Mouse (Mus musculus): ENCODE data around the gene Hist1h4m. TPM values are rescaled to one million over a fixed set of nuclear protein-coding genes. Genes with fewer than 3 reads are reported as not detected.
A peak's percentile ranks its signal among the peaks of the same experiment; 100 is the strongest.
"Not testable (repeated sequence)": the region's sequence is repeated elsewhere in the genome, so short reads cannot be mapped to it uniquely, and the experiment has no call there.

The Hist1h4m gene
- polyA plus RNA-seq, 1 experiment from 2014 or later = not detected

DNA sequence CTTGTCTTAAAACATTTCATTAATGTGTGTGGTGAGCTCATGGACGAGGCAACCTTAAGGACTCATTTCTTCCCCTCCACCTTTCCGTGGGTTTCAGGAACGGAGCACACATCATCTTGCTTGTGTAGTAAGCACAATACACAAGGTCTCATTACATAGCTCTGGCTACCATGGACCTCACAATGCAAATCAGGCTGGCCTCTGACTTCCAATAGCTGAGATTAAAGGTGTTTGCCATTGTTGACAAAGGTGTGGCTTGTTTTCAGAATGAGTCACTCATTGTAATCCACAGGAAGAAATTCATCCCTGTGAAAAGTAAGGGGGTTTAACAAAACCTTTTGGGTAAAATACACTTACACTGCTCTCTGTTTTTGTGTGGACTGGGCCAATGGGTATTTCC, 17.0 kb downstream of the Hist1h4m start:
- H3K4me2 ChIP-seq (replicated peaks) = no peak overlapping the region

DNA sequence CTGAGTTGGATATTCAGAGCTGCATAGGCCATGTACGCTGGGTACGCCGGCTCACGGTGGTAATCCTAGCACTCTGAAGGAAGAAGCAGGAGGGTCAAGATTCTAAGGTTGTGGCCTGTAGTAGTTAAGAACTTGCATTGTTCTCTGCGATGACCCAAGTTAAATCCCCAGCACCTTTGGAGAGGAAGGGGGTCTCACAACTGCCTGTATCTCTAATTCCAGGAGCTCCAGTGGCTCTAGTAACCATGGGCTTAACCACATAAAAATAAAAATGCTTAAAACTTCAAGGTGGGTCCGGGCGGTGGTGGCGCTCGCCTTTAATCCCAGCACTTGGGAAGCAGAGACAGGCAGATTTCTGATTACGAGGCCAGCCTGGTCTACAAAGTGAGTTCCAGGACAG, 18.8 kb downstream of the Hist1h4m start:
- no peak overlapping the region for H3K27ac ChIP-seq
- no peak overlapping the region for H3K4me3 ChIP-seq (replicated peaks)
- H3K4me2 ChIP-seq (replicated peaks) = no peak overlapping the region
- no peak overlapping the region for H3K9ac ChIP-seq (replicated peaks)
- no peaks in the 10 kb centered on the region for H3K27me3 ChIP-seq
- ATAC-seq = no peak
- H3K4me1 ChIP-seq (replicated peaks) = no peaks in the 10 kb centered on the region
- H3K36me3 ChIP-seq = no peaks in the 10 kb centered on the region
- H3K9me3 ChIP-seq = no peaks in the 10 kb centered on the region
- WGBS = 81% methylated on average over 10 of the region's 10 CpGs

More for the DNA sequence above, 17.0 kb downstream of the Hist1h4m start:
- H3K27ac ChIP-seq = no peak overlapping the region
- H3K27me3 ChIP-seq = no peaks in the 10 kb centered on the region
- no peaks in the 10 kb centered on the region for H3K9me3 ChIP-seq
- ATAC-seq = no peak
- 88% methylated on average over 3 of the region's 3 CpGs for WGBS
- no peak overlapping the region for H3K4me3 ChIP-seq (replicated peaks)
- no peaks in the 10 kb centered on the region for H3K36me3 ChIP-seq
- no peak overlapping the region for H3K9ac ChIP-seq (replicated peaks)
- no peaks in the 10 kb centered on the region for H3K4me1 ChIP-seq (replicated peaks)

GRCm38 (mm10) chr13:21831418-21832394, 20.2 kb downstream of the Hist1h4m start, which contains the start of gene Hist1h4n:
Gene Hist1h4n (minus strand): TSS chr13:21832196.
- Histone ChIP-seq H3K4me3 (replicated peaks) (peak within 1 kb of the TSS; percentile 23), H3K4me2 (replicated peaks) (peak within 1 kb of the TSS; percentile 47), H3K27ac (peak within 1 kb of the TSS; percentile 71)
- not testable (repeated sequence) for H3K27me3 ChIP-seq; H3K9ac ChIP-seq (replicated peaks); H3K4me1 ChIP-seq (replicated peaks); H3K9me3 ChIP-seq; H3K36me3 ChIP-seq
- under 1% methylated on average over 26 of the region's 58 CpGs for WGBS
- ATAC-seq = peak; percentile 81

DNA sequence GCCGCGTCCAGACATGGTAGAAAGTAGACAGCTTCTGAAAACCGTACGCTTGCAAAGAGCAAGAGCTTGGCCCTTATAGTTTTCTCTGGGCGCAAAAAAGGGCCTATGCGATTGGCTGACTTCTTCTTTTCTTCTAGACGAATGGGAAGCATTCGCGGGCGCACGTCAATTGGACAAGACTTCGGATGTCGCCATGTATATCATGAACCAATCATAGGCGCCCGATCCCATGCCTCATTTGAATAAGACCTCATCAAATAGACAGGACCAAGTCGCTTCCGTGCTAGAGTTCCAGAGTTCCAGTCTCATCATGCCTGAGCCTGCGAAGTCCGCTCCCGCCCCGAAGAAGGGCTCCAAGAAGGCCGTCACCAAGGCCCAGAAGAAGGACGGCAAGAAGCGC, 21.9 kb downstream of the Hist1h4m start, which contains the start of the genes Hist1h2ap and Hist1h2br:
Hist1h2ap (minus strand) TSS at position 47 of the 400 bp plus-strand sequence.
Hist1h2br (plus strand) TSS at position 283 of the 400 bp plus-strand sequence.
- no CpG with 5 or more reads among the region's 24 CpGs for WGBS
- not testable (repeated sequence) for H3K36me3 ChIP-seq

DNA sequence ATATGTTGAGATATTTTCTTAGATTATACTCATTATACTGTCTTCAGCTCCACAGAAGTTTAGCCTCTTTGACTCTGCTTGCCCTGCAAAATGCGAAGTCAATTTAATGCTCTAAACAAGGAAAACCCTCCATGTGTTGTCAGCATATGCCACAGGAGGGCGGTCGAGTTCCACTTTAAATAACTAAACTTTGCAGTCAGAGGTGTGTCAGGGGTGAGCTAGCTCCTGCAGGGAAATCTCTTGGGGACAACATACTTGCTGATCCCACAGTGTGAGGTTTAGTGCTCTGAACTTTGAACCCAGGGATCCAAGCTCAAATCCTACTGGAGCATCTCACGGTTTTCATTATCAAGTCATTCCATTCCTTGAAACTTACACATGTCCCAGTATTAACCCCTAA, 29.0 kb downstream of the Hist1h4m start:
- not testable (repeated sequence) for H3K27me3 ChIP-seq; H3K9me3 ChIP-seq; H3K9ac ChIP-seq (replicated peaks); H3K4me2 ChIP-seq (replicated peaks); H3K27ac ChIP-seq; H3K36me3 ChIP-seq; H3K4me3 ChIP-seq (replicated peaks); H3K4me1 ChIP-seq (replicated peaks)
- no CpG with 5 or more reads among the region's 4 CpGs for WGBS
- ATAC-seq = peak; percentile 82

More for the DNA sequence above, 21.9 kb downstream of the Hist1h4m start, which contains the start of the genes Hist1h2ap and Hist1h2br:
- ATAC-seq = peak; percentile 97
- H3K9me3 ChIP-seq; H3K9ac ChIP-seq (replicated peaks); H3K27me3 ChIP-seq; H3K4me2 ChIP-seq (replicated peaks); H3K4me1 ChIP-seq (replicated peaks); H3K27ac ChIP-seq; H3K4me3 ChIP-seq (replicated peaks): not testable (repeated sequence)

DNA sequence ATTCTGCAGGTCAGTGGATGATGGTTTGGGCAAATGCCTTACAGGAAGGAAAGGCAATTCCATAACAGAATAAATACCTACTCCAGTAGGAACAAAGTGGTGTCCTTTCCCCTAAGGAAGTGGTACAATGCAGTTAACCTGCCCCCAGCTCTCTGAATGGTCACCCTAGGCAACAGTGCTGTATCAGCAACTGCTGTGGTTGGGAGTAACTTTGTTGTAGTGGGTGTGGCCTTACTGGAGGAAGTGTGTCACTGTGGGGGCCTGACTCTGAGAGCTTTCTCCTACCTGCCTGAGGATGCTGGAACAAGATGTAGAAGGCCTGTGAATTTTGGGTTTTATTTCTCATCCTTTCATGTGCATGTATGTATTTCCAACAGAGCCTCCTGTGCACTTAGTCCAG, 34.8 kb downstream of the Hist1h4m start:
- not testable (repeated sequence) for ATAC-seq; H3K4me1 ChIP-seq (replicated peaks); H3K9ac ChIP-seq (replicated peaks)

DNA sequence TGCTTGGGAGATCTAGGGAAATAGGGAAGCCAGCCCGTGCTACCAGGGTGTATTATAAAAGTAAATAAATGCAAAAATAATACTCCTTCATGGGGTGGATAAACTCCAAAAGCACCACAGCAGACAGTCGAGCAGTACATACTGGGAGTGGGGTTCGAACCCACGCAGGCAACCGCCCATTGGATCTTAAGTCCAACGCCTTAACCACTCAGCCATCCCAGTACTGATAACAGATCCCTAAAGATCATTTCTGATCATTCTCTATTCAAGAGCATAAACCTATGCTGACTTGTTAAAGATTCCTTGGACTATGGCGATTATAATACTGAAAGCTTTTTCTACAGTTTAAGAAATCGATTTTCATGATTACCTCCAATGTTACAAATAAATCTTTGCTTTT, 36.3 kb downstream of the Hist1h4m start:
- Histone ChIP-seq H3K36me3 (no peaks in the 10 kb centered on the region), H3K27ac (no peak overlapping the region), H3K9me3 (no peaks in the 10 kb centered on the region), H3K9ac (replicated peaks) (no peak overlapping the region), H3K4me3 (replicated peaks) (no peak overlapping the region), H3K4me2 (replicated peaks) (no peak overlapping the region), H3K27me3 (0 out of 2 replicates have a peak, but pooled peaks cover 3% of the 10 kb centered on the region), H3K4me1 (replicated peaks) (no peaks in the 10 kb centered on the region)
- WGBS = 20% methylated on average over 8 of the region's 8 CpGs
- no peak for ATAC-seq

More for the DNA sequence above, 34.8 kb downstream of the Hist1h4m start:
- not testable (repeated sequence) for H3K4me3 ChIP-seq (replicated peaks); H3K27ac ChIP-seq; H3K36me3 ChIP-seq; H3K4me2 ChIP-seq (replicated peaks); H3K27me3 ChIP-seq; H3K9me3 ChIP-seq

DNA sequence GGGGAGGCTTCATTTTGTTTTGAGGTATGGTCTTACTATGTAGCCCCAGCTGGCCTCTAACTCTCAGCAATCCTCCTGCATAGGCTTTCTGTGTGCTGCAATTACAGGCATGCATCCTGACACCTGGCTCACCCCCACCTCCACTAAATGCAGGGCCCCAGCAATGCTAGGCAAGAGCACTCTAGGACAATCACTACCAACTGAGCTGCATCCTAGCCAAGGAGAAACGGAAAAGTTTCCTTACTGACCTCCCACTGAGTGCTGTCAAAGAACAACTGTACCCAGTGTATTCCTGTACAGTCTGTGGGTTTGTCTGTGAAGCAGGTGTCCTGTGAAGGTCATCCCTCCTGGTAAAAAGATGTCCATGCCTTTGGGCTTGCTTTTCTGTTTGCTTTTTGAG, 39.1 kb downstream of the Hist1h4m start:
- H3K9me3 ChIP-seq; H3K4me2 ChIP-seq (replicated peaks); H3K4me1 ChIP-seq (replicated peaks); H3K36me3 ChIP-seq; H3K4me3 ChIP-seq (replicated peaks); ATAC-seq; H3K9ac ChIP-seq (replicated peaks); H3K27me3 ChIP-seq; H3K27ac ChIP-seq: not testable (repeated sequence)
- 38% methylated on average over 1 of the region's 1 CpGs for WGBS

DNA sequence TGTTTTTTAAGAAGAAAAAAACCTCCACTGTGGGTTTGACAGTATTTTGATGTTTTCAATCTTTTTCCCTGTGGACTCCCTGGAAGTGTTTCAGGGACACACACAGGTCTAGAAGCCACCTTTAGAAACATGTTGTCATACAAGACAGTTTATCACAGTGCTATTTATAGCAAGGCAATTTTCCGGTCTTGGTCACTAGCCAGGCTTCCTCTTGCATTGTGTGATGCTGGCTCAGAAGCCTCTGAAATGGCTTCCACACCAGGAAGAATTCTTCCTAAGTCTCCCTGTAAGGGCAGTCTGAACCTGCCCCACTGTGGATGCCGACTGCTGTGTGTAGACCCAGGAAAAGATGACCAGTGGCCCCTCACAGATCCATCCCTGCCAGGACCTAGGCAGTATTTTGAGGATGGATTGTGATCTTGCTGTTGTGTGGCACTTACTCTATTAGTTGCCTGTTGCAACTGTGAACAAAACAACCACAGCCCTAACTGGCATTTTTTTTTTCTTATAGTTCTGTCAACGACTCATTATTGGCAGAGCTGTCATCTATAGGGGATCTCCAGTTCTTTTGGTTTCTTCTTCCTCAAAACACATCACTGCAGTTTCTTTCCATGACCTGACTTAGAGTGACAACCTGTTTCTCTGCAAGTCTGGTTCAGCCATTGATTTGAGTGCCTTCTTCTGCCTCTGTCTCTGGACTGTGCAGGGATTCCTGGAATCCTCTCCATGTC, 40.8 kb downstream of the Hist1h4m start:
- H3K27ac ChIP-seq = no peak overlapping the region
- 0 out of 2 replicates have a peak, but pooled peaks cover 3% of the 10 kb centered on the region for H3K27me3 ChIP-seq
- H3K36me3 ChIP-seq = no peaks in the 10 kb centered on the region
- H3K4me2 ChIP-seq (replicated peaks) = no peak overlapping the region
- ATAC-seq = no peak
- H3K4me1 ChIP-seq (replicated peaks) = 0 out of 2 replicates have a peak, but pooled peaks cover 5% of the 10 kb centered on the region
- no peak overlapping the region for H3K9ac ChIP-seq (replicated peaks)
- 79% methylated on average over 3 of the region's 3 CpGs for WGBS
- no peak overlapping the region for H3K4me3 ChIP-seq (replicated peaks)
- H3K9me3 ChIP-seq = no peaks in the 10 kb centered on the region

- Histone ChIP-seq H3K9me3 (no peaks in the 10 kb centered on the region), H3K4me1 (replicated peaks) (0 out of 2 replicates have a peak, but pooled peaks cover 5% of the 10 kb centered on the region), H3K36me3 (no peaks in the 10 kb centered on the region), H3K27ac (no peak overlapping the region), H3K4me3 (replicated peaks) (peak overlapping the region; percentile 42), H3K4me2 (replicated peaks) (peak overlapping the region; percentile 49), H3K27me3 (peaks cover 9% of the 10 kb centered on the region; the same call in 1 of the 2 replicates), H3K9ac (replicated peaks) (no peak overlapping the region)
- 0 out of 2 replicates have a peak, but pooled peaks have one; percentile 30 for ATAC-seq
- WGBS = 2% methylated on average over 11 of the region's 11 CpGs
Measured at GRCm38 (mm10) chr13:21855146-21855545, 43.6 kb downstream of the Hist1h4m start.

DNA sequence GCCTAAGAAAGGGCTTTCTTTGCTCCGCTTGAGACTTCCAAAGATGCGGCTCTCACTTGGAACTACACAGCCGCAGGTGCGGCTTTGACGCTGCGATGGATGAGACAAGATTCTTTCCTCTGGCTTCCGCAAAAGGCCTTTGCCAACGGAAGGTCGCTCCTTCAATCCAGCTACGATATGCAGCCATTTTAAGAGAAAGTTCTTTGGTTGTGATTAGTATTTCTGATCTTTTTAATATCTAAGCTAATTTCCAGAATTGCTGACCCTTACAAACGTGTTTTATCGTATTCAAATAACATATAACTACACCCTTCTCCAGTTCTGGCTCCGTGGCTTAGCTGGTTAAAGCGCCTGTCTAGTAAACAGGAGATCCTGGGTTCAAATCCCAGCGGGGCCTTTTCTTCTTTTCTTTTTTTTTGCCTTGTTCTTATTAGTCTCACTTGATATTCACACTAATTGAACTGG, 44.2 kb downstream of the Hist1h4m start:
- H3K27ac ChIP-seq = no peak overlapping the region
- H3K4me1 ChIP-seq (replicated peaks) = 0 out of 2 replicates have a peak, but pooled peaks cover 5% of the 10 kb centered on the region
- peak overlapping the region; percentile 46 for H3K9ac ChIP-seq (replicated peaks)
- H3K4me2 ChIP-seq (replicated peaks) = peak overlapping the region; percentile 49
- no peaks in the 10 kb centered on the region for H3K9me3 ChIP-seq
- H3K4me3 ChIP-seq (replicated peaks) = peak overlapping the region; percentile 42
- ATAC-seq = no peak
- WGBS = under 1% methylated on average over 15 of the region's 15 CpGs
- peaks cover 9% of the 10 kb centered on the region; the same call in 1 of the 2 replicates for H3K27me3 ChIP-seq
- H3K36me3 ChIP-seq = no peaks in the 10 kb centered on the region
